In genomic region chr6:100327050-100327449, GRCm38 (mm10) we compare ENCODE assay signal across 8 mouse cellular contexts. TPM values are rescaled to one million over a fixed set of nuclear protein-coding genes. Genes with fewer than 3 reads are reported as not detected.
A peak's percentile ranks its signal among the peaks of the same experiment; 100 is the strongest.
DNase-seq lines count a peak whose midpoint lies in the region; ATAC-seq and TF ChIP-seq lines count a peak whose summit lies in the region.
"Had no signal": no experiment of that assay in that cellular context is flagged by ENCODE, and none has a peak within 500 bp of the region (broad histone marks: within the 10 kb centered on the region; RNA-seq: fewer than 3 reads in every experiment).

No protein-coding gene starts in this region.

- ATAC-seq in forebrain, embryonic 15.5 days (replicated peaks) = no peak

- no peak overlapping the region for H3ac ChIP-seq in myocyte (ENCODE audit: control insufficient read depth, insufficient read length)

- H3K27ac ChIP-seq in forebrain, embryonic 15.5 days (replicated peaks) = no peak overlapping the region
- H3K27ac ChIP-seq: macrophage had no signal

- no peaks in the 10 kb centered on the region for H3K9me3 ChIP-seq in forebrain, embryonic 15.5 days

- H3K79me2 ChIP-seq in myocyte (ENCODE audit: control insufficient read depth, insufficient read depth) = no peaks in the 10 kb centered on the region

- no peaks in the 10 kb centered on the region for H3K36me3 ChIP-seq in myocyte (ENCODE audit: control insufficient read depth, insufficient read depth)
- no peaks in the 10 kb centered on the region for H3K36me3 ChIP-seq in forebrain, embryonic 15.5 days

- peaks cover 8% of the 10 kb centered on the region for H3K27me3 ChIP-seq in myocyte (ENCODE audit: control insufficient read depth, insufficient read depth, insufficient read length)
- H3K27me3 ChIP-seq in forebrain, embryonic 15.5 days = no peaks in the 10 kb centered on the region

- no peak overlapping the region for H3K4me3 ChIP-seq in myocyte
- no peak overlapping the region for H3K4me3 ChIP-seq in forebrain, embryonic 15.5 days

- no peak overlapping the region for H3K4me2 ChIP-seq in myocyte (ENCODE audit: low read depth)
- H3K4me2 ChIP-seq in forebrain, embryonic 15.5 days (replicated peaks) = no peak overlapping the region

- WGBS in forebrain, embryonic 15.5 days = 62% methylated on average over 5 of the region's 5 CpGs

- TF ChIP-seq POLR2A in myocyte (IDR thresholded peaks at IDR 0.05; ENCODE audit: insufficient read length, low read depth) = no peak

- no peak overlapping the region for H3K9ac ChIP-seq in forebrain, embryonic 15.5 days (replicated peaks)

- DNase-seq in adrenal gland, adult (ENCODE audit: inconsistent age in 2 of 2, low spot score in 1 of 2) = peak; percentile 94 to 96
- DNase-seq in cerebellum, adult 18-20 months = peak; percentile 25 to 33
- DNase-seq in heart, adult 8-10 months (ENCODE audit: low spot score) = peak; percentile 93
- peak; percentile 53 for DNase-seq in layer of hippocampus, adult 9-10 months (ENCODE audit: low spot score)
- DNase-seq in spleen, postnatal 10 days (ENCODE audit: low spot score in 2 of 2) = no peak

- peaks cover 9% of the 10 kb centered on the region for H3K4me1 ChIP-seq in forebrain, embryonic 15.5 days

TF ChIP-seq in myocyte, 11 proteins besides CTCF, POLR2A, EP300 and RAD21:
- TF ChIP-seq E2F4 (IDR thresholded peaks at IDR 0.05; ENCODE audit: insufficient read depth) (no peak), USF1 (IDR thresholded peaks at IDR 0.05; ENCODE audit: low read depth) (peak; percentile 24)

RNA-seq across cellular contexts. Expression of gene Rybp, which starts 39.8 kb away (rescaled TPM):
- total RNA-seq in heart, adult 8-10 months (2022) = 10 to 100 TPM in 2 of 4 experiments, 1 to 10 TPM in 2; 9.6 to 11.9 (median 10.5) TPM
- polyA plus RNA-seq in myocyte (2012; fragmentation: generic; extraction: Trizol) = 9.5 TPM
- polyA plus RNA-seq in forebrain, embryonic 15.5 days (2015; fragmentation: Nextera tagmentation; extraction: Ambion mirVana) = 26.8 and 27.4 TPM in 2 replicates

Comparison
In these comparisons a context has a peak if more than half of its experiments do, and no peak if none do; other contexts are left out.
1. DNase-seq: peak in adrenal gland, adult (2 of 2), cerebellum, adult 18-20 months (2 of 2), heart, adult 8-10 months (single experiment) and layer of hippocampus, adult 9-10 months (single experiment); none in spleen, postnatal 10 days (0 of 2).